Mouse (Mus musculus) gonadal fat pad, adult 2 months (tissue): Measurements from ENCODE around the gene Tmem161a. TPM values are rescaled to one million over a fixed set of nuclear protein-coding genes. Genes with fewer than 3 reads are reported as not detected.

Experiments used
- DNase-seq: peaks from one replicate; pipeline ENCODE4 v3.0.0-alpha.2; 2012; ENCODE audit warnings: low read depth
- polyA plus RNA-seq: library from polyadenylated mRNA; depleted of rRNA; stranded (reverse); fragments of >200 nt; gene quantifications from 2 replicates; pipeline ENCODE4 v1.2.3, GENCODE M21; 2012

Tmem161a gene
- polyA plus RNA-seq, 1 experiment: 96.4 TPM

DNA sequence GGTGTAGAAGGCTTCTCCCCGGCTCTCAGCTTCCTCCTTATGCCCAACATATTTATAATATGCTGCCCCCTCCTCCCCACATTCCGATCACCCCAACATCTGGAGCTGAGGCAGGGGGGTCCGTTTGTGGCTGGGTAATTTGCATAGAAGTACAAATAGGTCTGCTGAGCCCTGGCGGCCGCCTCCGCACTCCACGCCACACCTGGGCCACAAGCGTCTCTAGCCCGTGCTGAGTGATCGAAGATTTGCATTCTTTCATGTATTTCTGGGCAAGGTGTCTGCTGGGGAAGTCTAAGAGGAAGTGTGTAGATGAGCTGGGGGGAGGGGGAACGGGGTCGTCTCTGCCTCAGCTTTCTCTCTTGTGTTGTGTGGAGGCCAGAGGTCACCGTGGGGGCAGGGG lies 12.1 kb upstream of the Tmem161a start:
- DNase-seq: no peak

DNA sequence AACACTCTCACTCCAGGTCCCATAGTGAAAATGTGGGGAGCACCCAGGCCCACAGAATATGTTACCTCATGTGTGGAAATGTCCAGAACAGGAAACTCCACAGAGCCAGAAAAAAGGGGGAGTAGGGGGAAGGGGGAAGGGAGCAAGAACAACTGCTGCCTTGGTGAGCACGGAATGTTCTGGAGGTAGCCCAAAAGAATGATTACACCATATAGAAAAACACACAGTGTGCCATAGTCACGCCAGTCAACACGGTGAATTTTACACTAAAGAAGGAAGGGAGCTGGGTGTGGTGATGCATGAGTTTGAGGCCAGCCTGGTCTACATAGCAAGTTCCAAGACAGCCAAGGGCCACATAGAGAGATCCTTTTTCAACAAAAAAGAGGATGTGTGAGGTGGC lies 8.8 kb upstream of the Tmem161a start:
- no peak for DNase-seq

DNA sequence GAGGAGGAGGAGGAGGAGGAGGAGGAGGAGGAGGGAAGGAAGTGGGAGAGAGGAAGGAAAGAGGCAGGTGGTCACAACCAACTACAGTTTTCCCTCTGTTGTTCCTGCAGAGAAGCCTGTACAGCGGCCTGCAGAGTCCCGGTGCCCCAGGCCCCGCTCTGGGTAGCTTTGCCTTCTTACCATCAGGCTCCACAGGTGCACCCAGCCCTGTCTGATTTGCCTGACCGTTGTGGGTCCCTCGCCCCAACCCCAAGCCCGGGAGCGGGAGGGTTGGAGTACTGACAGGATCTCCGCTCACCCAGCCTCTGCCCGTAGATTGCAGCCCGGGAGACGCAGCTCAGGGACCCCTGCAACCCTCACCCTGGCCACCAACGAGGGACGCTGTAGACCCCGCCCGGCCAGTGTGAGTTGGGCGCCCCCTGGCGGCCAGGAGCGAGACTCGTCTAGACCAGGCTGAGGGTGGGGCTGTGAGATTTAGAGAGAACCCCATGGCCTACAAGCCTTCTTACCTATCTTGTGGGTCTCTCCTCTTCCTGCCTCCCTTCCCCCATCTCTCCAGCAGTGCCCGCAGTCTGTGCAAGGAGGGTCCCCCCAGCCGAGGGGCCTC lies 5.5 kb upstream of the Tmem161a start:
- no peak for DNase-seq

DNA sequence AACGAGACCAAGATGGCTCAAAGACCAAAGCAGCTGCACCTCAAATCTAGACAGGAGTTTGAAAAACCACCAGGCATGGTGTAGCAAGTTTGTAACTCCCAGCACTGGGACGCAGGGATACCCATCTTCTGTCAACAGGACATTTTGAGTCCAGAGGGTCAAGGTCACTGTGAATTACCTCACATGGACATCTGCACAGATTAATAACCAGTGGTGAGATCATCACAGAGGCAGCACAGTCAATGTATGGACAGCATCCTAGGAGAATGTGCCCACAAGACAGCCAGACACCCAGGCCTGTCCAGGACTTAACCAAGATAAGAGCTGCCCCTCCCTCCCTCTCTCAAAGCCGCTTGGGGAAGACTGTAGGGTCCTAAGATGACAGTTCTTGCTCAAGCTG lies 2.0 kb upstream of the Tmem161a start:
- no peak for DNase-seq

DNA sequence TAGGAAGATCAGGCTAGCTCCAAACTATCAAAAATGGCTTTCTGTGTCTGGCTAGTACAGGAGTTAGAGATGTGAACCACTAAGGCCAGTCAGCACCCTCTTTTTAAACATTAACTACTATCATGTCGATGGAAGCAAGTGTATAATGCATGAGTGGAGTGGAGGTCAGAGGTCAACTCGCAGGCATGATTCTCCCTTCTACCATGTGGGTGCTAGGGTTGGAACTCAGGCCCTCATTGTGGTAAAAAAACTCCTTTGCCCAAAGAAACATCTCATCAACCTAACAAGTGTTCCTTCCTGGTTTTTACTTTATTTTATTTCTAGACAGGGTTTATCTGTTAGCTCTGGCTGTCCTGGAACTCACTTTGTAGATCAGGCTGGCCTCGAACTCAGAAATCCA lies 1.4 kb upstream of the Tmem161a start:
- DNase-seq: no peak

DNA sequence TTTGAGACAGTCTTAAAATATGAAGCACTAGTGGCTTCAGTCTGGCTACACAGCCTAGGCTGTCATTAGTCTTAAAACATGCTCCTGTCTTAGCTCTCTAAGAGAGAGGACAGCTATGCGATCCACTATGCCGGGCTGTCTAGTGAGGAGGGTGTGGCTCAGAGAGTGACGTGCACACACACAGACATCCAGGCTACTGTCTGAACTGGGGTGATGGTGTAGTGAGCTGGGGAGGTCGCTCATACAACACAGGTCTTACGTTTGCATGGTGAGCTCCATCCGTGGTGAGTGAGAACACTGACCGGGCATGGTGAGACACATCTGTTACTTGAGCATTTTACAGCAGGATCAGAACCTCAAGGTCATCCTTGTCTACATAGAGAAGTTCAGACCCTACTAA lies 916 bp upstream of the Tmem161a start:
- no peak for DNase-seq

DNA sequence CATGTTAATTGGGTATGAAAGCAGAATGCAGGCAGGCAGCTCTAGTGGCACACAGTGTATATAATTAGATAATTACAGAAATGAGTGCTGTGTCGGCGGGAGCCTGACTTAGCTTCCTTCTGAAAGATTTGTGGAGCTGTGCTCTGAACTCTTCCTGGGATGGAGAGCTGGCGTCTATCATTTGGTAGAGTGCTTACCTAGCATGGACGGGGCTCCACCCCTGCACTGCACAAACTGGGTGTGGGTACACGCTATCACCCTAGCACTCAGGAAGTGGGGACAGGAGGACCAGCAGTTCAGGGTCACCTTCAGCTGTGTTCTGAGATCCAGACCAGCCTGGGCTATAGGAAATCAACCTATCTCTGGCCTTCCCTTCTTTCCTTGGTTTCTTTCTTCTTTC lies 1.2 kb downstream of the Tmem161a start:
- DNase-seq: no peak

DNA sequence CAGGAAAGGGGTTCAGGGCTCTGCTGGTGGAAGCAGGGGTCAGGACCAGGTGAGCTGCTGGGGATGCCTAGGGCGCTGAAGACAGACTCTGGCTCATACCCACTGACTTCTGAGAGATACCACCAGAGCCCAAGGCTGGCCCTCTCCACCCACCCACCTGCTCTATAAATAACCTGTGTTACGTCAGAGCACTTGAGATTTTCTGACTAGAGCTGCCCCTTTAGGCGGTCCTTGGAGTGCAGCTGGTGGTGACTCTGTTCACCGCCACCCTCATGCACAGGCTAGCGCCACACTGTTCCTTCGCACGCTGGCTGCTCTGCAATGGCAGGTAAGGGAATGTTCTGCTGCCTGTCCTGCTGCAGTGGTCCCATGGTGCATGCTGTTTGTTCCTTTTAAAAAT lies 1.9 kb downstream of the Tmem161a start:
- DNase-seq: no peak

DNA sequence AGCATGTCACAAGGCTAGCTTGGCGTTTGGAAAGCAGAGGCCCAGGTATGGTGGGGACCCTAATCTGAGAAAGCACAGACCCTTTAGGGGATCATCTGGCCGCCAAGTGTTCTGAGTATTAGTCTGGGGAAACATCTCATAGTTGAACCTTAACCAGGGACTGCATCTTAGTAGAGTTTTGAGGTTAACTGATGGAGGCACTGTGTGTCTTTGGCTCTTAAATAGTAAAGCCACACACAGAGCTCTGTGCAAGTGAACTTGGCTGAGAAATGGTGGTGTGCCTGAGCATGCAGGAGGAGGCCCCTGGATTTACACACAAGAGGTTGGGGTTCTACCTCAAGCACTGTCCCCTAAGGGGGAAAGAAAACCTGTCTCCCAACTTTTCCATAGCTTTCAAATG lies 6.1 kb downstream of the Tmem161a start:
- no peak for DNase-seq

DNA sequence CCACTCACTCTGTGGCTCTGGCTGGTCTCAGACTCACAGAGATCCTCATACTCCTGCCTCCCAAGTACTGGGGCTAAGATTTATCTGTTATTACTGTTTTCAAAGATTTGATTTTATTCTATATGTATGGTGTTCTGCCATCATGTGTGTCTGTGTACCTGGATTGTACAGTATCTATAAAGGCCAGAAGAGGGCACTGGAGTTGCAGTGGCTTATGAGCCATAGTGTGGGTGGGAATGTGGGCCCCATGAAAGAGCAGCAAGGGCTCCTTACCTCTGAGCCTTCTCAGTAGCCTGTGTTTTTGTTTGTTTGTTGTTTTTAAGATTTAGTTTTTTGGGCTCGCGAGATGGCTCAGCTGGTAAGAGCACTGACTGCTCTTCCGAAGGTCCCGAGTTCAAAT lies 6.9 kb downstream of the Tmem161a start:
- DNase-seq: no peak

DNA sequence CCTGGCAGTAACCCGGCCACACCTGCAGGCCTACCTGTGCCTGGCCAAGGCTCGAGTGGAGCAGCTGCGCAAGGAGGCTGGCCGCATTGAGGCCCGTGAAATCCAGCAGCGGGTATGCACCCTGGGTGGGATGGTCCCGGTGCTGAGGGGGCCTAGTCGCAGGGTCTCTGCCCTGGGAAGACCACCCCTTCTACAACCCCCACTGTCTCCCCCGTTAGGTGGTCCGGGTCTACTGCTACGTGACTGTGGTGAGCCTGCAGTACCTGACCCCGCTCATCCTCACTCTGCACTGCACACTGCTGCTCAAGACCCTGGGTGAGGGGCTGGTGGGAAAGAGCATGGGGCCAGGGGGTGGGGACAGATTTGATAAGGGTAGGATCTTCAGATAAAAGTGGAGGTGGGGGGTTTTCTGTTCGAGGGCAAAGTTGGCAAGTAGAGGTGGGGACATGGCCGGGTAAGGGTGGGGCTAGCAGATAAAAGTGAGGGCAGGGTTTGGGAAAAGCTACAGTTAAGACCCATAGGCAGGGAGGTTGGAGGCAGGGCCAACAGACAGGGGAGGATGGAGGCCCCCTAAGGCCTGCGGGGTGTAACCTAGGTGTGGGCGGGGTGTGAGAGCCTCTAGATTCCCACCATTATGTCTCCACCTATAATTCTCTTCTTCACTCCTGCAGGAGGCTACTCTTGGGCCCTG lies 9.2 kb downstream of the Tmem161a start:
- DNase-seq: no peak

DNA sequence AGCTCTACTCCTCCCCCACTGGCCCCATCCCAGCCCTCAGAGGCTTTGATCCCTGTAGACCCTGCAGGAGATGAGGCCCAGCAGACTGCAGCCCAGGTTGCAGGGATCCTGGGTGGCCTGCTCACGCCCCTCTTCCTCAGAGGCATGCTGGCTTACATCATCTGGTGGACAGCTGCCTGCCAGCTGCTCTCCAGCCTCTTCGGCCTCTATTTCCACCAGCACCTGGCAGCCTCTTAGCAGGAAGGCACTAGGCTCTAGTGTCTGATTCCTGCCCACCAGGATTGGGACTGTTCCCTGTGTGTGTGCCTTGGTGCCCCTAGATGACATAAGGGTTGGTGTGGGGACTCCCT lies 9.7 kb downstream of the Tmem161a start:
- DNase-seq: no peak

DNA sequence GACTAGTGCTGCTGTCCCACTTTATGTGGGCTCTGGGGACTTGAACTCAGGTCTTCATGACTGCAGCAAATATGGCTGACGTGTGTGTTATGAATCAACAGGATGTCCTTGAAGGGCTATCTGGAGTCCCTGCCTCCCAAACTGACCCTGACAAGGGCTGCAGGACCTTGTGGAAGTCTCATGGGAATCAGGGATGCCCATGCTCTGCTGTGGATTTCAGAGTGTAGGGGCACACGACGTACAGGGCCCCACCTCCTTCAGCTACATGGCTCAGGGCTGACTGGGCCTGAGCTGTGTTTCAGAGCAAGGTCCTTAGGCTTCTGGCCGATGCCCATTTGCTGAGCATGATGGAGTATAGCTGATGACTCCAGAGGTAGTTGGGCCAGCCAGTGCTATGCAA lies 11.0 kb downstream of the Tmem161a start:
- DNase-seq: no peak

DNA sequence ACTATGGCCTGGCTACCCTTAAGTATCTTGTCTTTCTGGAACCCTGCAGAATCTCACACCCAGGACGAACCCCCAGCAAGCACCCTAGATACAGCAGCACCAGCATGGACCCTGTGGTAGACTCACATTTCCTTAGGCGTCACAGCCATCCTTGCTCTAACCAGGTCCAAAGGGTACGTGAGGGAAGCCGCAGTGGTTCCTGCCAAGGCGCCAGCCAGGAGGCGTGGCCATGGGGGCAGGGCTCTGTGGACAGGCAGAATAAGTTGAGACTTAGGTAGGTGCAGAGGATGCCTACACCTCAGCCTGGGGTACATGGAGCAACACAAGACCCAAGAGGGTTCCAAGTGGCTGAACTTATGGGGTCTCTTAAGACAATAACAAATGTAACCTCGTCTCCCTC lies 16.6 kb downstream of the Tmem161a start:
- DNase-seq: no peak

DNA sequence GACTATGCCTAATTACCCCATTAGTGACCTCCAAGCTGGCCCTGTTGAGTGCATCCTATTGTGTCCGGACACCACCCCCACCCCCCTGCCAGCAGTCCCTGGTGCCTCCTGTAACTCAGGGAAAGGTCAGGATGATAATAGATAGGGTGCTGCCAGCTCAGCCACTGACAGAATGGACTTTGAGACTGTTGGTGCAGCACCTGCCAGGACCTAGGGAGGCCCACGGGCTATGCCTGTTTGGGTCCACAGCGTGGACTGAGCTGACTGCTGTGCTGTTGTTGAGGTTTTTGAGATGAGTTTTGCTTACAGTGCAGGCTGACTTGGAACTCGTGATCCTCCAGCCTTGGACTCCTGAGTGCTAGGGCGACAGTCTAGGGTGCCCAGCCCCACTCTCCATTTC lies 21.1 kb downstream of the Tmem161a start:
- DNase-seq: no peak

DNA sequence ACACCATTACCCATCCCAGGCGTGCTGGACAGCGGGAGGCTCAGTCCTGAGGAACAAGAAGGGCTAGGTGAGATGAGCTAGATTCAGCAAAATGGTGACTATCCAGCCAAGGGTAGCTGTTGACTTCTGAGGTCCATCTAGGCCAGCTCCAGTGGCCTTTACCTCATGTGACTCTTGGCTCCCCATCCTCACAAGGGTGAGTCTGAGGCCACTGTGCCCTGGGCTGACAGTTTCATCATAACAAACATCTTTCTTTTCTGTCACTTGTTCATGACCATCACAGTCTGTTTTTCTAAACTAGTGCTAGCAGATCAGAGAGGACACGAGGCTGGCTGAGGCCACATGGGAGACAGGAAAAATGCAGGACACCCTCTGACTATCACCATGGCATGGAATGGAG lies 22.0 kb downstream of the Tmem161a start:
- DNase-seq: no peak

DNA sequence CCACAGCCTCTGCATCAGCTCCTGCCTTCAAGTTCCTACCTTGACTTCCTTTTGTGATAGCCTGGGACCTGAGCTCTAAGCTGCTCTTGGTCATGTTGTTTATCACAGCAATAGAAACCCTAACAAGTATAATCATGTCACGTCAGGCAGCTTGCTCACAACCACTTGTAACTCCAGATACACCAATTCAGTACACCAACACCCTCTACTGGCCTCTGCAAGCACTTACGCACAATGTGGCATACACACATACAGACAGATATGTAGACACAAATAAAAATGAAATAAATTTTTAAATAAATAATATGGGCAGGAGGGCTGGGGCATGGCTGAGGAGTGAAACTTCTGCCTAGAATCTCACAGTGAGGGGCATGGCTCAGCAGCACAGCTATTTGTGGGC lies 23.6 kb downstream of the Tmem161a start:
- no peak for DNase-seq

DNA sequence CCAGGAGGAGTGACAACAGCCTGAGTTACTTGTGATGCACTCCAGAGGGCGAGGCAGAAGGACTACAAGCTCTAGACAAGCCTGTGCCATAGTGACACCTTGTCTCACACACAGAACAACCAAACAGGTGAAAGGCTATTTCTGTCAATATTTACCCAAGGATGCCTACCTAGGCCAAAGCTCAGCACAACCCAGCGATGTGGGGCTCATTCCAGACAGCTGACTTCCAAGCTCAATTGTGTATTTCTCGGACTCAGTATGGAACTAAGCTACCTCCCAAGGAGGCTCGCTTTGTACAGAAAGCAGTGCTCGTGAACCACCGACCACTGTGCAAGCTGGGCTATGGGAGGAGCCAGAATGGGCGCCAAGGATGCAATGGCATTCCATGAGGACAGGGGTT lies 25.4 kb downstream of the Tmem161a start:
- no peak for DNase-seq

DNA sequence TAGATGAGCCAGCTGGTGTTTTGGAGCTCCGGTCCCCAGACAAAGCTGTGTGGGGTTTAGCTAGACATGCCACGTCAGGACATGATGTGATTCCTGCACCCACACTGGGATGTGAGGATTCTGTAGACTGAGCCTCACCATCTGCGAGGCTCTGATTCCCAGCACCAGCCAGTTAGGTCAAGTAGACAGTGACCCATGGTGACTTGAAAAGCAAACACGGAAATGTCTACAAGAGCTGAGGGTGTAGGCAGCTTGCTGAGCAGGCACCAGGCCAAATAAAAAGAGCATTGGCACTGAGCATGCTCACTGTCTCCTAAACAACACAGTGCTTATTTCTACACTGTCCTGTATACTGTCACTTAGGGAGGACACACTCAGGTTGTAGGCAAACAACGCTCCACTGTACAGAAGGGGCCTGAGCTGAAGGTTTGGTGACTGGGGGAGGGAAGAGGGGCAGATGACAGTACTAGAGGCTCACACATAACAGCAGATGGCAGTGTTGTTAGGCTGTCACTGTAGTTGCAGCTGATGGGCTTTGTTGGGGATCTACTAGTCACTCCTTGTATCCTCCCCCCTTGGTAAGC lies 28.0 kb downstream of the Tmem161a start:
- DNase-seq: no peak

DNA sequence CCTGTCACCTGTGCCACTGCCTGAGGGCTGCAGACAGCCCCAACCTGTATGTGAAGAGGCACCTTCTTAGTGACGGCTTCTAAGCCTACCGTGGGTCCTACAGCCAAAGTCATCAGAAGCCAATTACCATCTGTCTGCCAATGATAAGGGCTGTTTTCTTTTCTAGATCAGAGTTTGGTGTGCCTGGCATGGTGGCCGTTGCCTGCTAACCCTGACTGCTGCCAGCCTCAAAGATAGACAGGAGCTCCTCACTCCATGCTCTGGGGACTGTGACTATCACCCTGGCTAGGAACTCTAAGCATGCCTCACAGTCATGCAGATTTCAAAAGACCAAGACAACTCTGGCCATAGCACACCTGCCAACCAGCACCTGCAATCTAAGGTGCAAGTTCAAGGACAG lies 29.3 kb downstream of the Tmem161a start:
- no peak for DNase-seq

DNA sequence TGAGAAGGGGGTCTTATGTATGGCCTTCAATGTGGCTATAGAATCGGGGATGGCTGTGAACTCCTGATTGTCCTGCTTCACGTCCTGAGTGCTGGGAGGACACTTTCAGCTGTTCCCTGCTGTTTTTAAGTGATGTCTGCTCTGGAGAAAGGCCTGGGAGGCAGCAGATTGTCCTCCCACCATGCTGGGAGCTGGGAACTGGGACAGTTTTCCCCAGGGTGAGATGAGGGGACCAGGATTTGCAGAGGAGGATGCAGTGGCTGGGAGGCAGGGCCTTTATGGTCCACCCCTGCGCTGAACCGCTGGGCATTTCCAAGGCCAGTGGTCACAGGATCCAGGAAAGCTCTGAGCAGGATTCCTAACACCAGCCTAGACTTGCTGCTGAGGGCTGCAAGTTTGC lies 30.9 kb downstream of the Tmem161a start:
- no peak for DNase-seq

DNA sequence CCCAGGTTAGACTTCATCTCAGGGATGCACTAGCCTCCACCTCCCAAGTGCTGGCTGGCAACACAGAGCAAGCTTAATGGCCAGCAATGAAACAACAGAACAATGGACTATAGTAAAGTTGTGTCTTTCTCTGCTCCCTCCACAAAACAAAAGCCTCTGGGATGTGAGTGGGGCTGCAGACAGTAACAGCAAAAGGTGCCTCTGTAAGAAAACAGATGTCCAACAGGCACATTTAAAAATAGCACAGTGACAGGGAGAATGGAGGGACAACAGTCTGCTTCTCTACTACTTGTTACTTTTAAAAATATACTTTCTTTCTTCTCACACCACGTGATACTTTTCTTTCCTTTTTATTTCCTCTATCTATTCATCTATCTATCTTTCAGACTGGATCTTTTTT lies 32.6 kb downstream of the Tmem161a start:
- no peak for DNase-seq

DNA sequence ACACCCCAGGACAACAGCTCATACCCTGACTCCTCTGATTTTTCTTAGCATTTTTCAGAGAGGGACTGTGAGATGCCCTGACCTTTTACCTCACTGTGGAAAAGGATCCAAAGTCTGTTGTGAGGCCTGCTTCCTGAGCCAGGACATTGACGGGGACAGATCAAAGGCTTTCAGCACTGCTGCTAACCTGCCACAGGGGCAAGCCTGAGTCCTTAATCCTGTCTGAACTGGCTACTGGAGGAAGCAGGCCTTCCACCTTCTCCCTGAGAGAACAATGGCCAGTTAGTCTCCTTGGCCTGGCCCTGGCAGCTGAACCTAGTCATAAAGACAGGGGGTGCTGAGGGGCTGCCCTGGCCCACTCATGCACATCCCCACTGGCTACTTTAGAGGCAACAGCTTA lies 36.0 kb downstream of the Tmem161a start:
- no peak for DNase-seq

DNA sequence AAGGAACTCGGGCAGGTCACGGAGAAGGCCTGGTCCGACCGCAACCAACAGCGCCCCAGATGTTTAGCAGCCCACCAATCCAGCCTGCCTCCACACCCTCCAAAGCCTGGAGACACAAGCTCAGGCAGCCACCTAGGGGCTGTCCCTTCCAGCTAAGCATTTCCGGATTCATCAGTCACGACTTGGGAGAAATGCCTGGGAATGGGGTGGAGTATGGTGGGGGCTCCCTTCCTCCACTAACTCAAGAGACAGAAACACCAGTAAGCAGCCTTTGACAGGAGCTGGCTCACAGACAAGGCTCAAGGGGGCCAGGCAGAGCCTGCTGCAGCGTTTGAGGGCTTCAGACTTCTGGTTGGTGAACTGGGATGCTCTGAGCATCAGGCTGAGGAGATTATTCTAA lies 38.4 kb downstream of the Tmem161a start:
- DNase-seq: no peak
